Mouse (Mus musculus): ENCODE measurements at regions not wholly inside any gene's neighbourhood (a gene's known extent, or its start where the extent isn't known, plus 50 kb on each side); places are given as distances from the start of the nearest gene placed in this dataset.

DNA sequence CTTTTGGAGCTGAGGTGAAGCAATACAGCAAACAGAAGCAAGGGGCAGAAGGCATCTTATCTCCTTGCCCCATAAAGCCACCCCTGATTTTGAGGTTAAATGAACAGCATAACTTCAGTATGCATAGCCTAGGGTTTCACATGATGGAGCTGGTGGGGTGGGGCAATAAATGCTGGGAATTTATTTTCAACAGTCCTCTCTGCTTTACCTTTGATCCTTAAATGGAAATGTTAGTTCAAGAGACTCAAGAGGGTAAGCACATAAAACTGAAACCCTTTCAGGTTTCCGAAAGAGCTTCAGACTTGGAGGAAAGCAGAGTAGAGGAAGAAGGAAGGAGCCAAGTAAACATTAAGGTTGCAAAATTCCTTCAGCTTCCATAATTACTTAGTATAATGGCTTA is 290.5 kb downstream of the Epha7 start:
- H3K36me3 ChIP-seq: no peaks in the 10 kb centered on the region
- no peak overlapping the region for H3K4me2 ChIP-seq
- no peak for ATAC-seq (ENCODE audit: insufficient number of reproducible peaks, insufficient read depth, low FRiP score, low TSS enrichment, low read depth)
- no peaks in the 10 kb centered on the region for H3K27me3 ChIP-seq
- no peak overlapping the region for H3K9ac ChIP-seq (replicated peaks)
- no peaks in the 10 kb centered on the region for H3K9me3 ChIP-seq
- peaks cover 4% of the 10 kb centered on the region for H3K4me1 ChIP-seq (replicated peaks)
- WGBS: 35% methylated on average over 1 of the region's 1 CpGs
- no peak overlapping the region for H3K27ac ChIP-seq
- H3K4me3 ChIP-seq (replicated peaks): no peak overlapping the region

DNA sequence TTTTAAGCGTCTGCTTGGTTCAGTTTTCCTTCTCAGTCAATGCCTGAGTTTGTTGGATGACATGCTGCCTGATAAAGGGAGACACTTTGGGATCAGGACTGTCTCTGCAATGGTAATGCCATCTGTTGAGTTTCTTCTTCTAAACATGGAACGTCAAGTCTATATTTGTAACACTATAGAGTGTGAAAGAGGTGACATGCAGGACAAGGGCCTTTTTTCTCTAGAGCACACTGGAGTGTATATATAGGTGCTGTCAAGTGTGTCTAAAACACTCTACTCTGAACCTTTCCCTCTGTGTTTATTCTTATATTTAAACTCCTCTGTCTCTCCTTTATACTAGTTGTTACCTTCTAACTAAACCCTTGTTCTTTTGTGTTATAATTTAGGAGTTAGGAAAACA is 299.6 kb downstream of the Epha7 start:
- no peak for ATAC-seq (ENCODE audit: insufficient number of reproducible peaks, insufficient read depth, low FRiP score, low TSS enrichment, low read depth)
- Histone ChIP-seq H3K4me3 (replicated peaks) (no peak overlapping the region), H3K27ac (no peak overlapping the region), H3K4me1 (replicated peaks) (no peaks in the 10 kb centered on the region), H3K4me2 (no peak overlapping the region), H3K36me3 (no peaks in the 10 kb centered on the region), H3K9me3 (no peaks in the 10 kb centered on the region), H3K27me3 (no peaks in the 10 kb centered on the region), H3K9ac (replicated peaks) (no peak overlapping the region)
- 86% methylated on average over 2 of the region's 2 CpGs for WGBS

DNA sequence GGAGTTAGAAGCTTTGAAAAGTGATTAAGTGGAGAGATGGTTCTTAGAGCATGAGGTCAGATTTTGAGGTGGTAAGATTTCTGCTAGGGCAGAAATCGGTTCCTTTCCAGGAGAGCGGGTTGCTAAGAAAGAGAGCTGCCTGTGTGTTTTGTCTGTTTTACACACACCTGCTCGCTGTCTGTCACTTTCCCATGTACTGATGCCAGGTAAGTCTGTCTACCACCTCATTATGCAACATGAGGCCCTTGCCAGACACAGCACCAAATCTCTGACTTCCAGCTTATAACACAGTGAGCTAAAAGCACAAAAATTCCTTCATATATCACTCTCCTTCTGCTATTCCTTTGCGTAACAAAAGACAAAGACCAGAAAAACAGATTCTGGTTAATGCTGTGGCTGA is 304.1 kb downstream of the Epha7 start:
- peaks cover 5% of the 10 kb centered on the region for H3K4me1 ChIP-seq (replicated peaks)
- WGBS: 78% methylated on average over 4 of the region's 4 CpGs
- H3K9ac ChIP-seq (replicated peaks): no peak overlapping the region
- H3K27ac ChIP-seq: no peak overlapping the region
- no peaks in the 10 kb centered on the region for H3K27me3 ChIP-seq
- no peak overlapping the region for H3K4me2 ChIP-seq
- H3K4me3 ChIP-seq (replicated peaks): no peak overlapping the region
- no peaks in the 10 kb centered on the region for H3K9me3 ChIP-seq
- no peaks in the 10 kb centered on the region for H3K36me3 ChIP-seq
- no peak for ATAC-seq (ENCODE audit: insufficient number of reproducible peaks, insufficient read depth, low FRiP score, low TSS enrichment, low read depth)

DNA sequence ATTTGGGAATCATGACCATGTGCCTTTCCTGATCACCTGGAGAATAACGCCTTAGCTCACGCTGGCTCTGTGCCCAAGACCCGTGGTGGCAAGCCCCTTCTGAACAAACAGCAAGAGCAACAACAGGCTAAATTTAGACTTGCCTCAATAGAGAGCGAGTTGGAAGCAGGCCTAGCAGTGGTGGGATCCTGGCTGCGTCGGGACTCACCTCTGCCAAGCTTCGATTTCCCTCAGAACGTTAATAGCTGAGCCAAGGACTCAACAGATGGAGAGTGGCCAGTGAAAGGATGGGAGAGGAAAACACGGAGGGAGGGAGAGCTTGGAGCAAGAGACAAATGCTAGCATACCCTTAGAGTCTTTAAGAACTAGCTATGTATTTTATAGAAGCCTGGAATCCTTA is 305.0 kb downstream of the Epha7 start:
- WGBS: 69% methylated on average over 9 of the region's 9 CpGs
- H3K27ac ChIP-seq: no peak overlapping the region

DNA sequence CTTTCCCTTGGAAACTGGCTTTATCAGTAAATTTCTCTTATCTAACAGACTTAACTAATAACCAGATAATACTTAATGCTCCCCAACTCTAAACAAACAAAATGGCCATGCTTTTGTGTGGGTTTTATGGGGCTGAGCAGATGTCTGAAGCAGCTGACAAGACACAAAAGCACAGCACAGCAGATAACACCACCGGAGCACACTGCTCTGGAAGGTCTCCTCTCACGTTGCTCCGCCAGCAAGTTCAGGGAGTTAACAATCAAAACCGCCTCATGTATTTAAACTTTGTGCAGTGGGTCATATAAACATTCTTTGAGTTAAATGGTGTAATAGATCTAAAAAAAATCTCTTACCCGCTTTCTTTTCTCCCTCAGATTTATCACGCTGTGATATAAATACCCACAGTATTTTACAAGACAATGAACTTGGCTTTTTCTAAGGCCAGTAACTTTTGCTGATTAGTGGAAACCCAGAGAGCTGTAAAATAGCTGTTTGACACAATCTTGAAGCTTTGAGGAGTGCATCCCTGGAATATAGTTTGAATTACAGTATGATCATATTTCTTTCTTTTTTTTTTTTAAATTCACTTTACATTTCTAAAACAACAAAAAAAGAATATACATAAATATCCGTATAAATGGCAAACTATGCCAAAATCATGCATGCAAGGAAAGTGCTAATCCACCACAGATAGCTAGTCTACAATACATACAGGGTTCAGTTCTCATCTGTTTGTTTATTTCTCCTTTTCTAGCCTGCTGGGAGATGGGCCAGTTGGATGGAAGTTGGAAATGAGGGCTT is 305.9 kb downstream of the Epha7 start:
- Histone ChIP-seq H3K4me1 (replicated peaks) (peaks cover 5% of the 10 kb centered on the region), H3K4me2 (no peak overlapping the region), H3K36me3 (no peaks in the 10 kb centered on the region), H3K9ac (replicated peaks) (no peak overlapping the region), H3K27ac (no peak overlapping the region), H3K9me3 (no peaks in the 10 kb centered on the region), H3K27me3 (no peaks in the 10 kb centered on the region), H3K4me3 (replicated peaks) (no peak overlapping the region)
- WGBS: 46% methylated on average over 7 of the region's 7 CpGs
- no peak for ATAC-seq (ENCODE audit: insufficient number of reproducible peaks, insufficient read depth, low FRiP score, low TSS enrichment, low read depth)

More for the DNA sequence above, 305.0 kb downstream of the Epha7 start:
- Histone ChIP-seq H3K4me1 (replicated peaks) (peaks cover 5% of the 10 kb centered on the region), H3K36me3 (no peaks in the 10 kb centered on the region), H3K27me3 (no peaks in the 10 kb centered on the region), H3K4me3 (replicated peaks) (no peak overlapping the region), H3K9me3 (no peaks in the 10 kb centered on the region), H3K9ac (replicated peaks) (no peak overlapping the region), H3K4me2 (no peak overlapping the region)
- ATAC-seq (ENCODE audit: insufficient number of reproducible peaks, insufficient read depth, low FRiP score, low TSS enrichment, low read depth): no peak

GRCm38 (mm10) chr4:29119480-29120153 is 306.7 kb downstream of the Epha7 start:
- no peak overlapping the region for H3K4me3 ChIP-seq (replicated peaks)
- peaks cover 5% of the 10 kb centered on the region for H3K4me1 ChIP-seq (replicated peaks)
- H3K27me3 ChIP-seq: no peaks in the 10 kb centered on the region
- no peak for ATAC-seq (ENCODE audit: insufficient number of reproducible peaks, insufficient read depth, low FRiP score, low TSS enrichment, low read depth)
- no peak overlapping the region for H3K27ac ChIP-seq
- H3K4me2 ChIP-seq: no peak overlapping the region
- WGBS: 83% methylated on average over 9 of the region's 9 CpGs
- no peaks in the 10 kb centered on the region for H3K9me3 ChIP-seq
- no peaks in the 10 kb centered on the region for H3K36me3 ChIP-seq
- H3K9ac ChIP-seq (replicated peaks): no peak overlapping the region

- Histone ChIP-seq H3K27me3 (0 out of 2 replicates have a peak, but pooled peaks cover 2% of the 10 kb centered on the region), H3K9me3 (no peaks in the 10 kb centered on the region), H3K4me1 (replicated peaks) (no peaks in the 10 kb centered on the region), H3K36me3 (no peaks in the 10 kb centered on the region), H3K4me3 (replicated peaks) (no peak overlapping the region), H3K9ac (replicated peaks) (no peak overlapping the region), H3K27ac (no peak overlapping the region), H3K4me2 (no peak overlapping the region)
- ATAC-seq (ENCODE audit: insufficient number of reproducible peaks, insufficient read depth, low FRiP score, low TSS enrichment, low read depth): no peak
- WGBS: 88% methylated on average over 8 of the region's 8 CpGs
Measured at GRCm38 (mm10) chr4:29123697-29124377, 310.9 kb downstream of the Epha7 start.

DNA sequence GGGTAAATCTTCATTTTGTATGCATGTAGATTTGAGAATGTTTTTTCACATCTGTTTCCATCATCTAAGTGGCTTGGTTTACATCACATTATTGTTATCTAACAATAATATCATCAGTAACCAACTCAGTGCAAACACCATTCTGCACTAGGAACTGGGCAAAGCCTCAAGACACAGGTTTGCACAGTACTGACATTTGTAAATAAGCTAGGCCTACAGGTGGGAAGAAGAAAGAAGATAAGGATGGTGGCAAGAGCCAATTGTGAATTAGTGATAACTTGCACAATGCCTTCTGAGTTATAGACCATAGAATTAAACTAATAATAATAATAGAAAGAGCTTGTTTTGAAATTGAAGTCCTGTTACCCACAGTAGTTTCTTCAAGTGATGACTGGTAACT is 317.6 kb downstream of the Epha7 start:
- Histone ChIP-seq H3K27me3 (0 out of 2 replicates have a peak, but pooled peaks cover 2% of the 10 kb centered on the region), H3K9ac (replicated peaks) (no peak overlapping the region), H3K4me1 (replicated peaks) (peaks cover 8% of the 10 kb centered on the region), H3K36me3 (no peaks in the 10 kb centered on the region), H3K27ac (no peak overlapping the region), H3K4me2 (no peak overlapping the region), H3K4me3 (replicated peaks) (no peak overlapping the region), H3K9me3 (no peaks in the 10 kb centered on the region)
- no peak for ATAC-seq (ENCODE audit: insufficient number of reproducible peaks, insufficient read depth, low FRiP score, low TSS enrichment, low read depth)

GRCm38 (mm10) chr4:29133404-29134307 is 320.7 kb downstream of the Epha7 start:
- H3K36me3 ChIP-seq: no peaks in the 10 kb centered on the region
- H3K4me1 ChIP-seq (replicated peaks): peaks cover 8% of the 10 kb centered on the region
- peak overlapping the region; percentile 41 for H3K4me2 ChIP-seq
- no peak overlapping the region for H3K4me3 ChIP-seq (replicated peaks)
- no peak for ATAC-seq (ENCODE audit: insufficient number of reproducible peaks, insufficient read depth, low FRiP score, low TSS enrichment, low read depth)
- no peak overlapping the region for H3K9ac ChIP-seq (replicated peaks)
- H3K27ac ChIP-seq: no peak overlapping the region
- WGBS: 38% methylated on average over 21 of the region's 21 CpGs
- H3K9me3 ChIP-seq: no peaks in the 10 kb centered on the region
- 0 out of 2 replicates have a peak, but pooled peaks cover under 1% of the 10 kb centered on the region for H3K27me3 ChIP-seq

DNA sequence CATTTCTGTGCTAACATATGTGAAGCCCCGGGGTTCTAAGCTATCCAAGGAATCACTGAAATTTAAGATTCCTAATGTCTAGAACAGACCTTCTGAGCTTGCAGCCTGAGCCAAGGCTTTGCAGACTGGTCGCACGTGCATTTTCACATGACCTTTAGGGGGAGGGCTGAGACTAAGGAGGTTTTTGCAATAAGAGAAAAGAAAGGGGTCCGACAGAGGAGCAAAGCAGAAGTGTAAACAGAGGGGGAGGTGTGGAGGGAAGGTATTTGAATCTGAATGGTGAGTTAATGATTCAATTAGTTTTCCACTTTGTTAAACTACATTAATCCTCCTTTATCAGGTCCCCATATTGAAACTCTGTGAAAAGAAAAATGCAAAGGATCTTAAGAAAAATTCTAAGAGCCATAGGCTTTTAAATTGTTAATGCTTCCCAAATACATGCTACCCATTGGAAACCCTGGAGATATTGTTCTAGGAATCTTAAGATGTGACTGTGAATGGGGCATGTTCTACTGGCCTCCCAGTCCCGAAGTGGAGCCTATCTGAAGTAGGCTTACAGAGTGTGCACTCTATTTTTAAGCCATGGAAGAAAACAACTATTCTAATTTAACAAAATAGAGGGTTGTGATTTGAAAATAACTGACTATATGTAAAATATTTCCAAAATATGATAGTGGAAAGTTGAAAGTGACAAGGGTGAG is 322.9 kb downstream of the Epha7 start:
- no peak for ATAC-seq (ENCODE audit: insufficient number of reproducible peaks, insufficient read depth, low FRiP score, low TSS enrichment, low read depth)
- no peak overlapping the region for H3K9ac ChIP-seq (replicated peaks)
- H3K4me1 ChIP-seq (replicated peaks): peaks cover 8% of the 10 kb centered on the region
- 28% methylated on average over 5 of the region's 5 CpGs for WGBS
- H3K27me3 ChIP-seq: no peaks in the 10 kb centered on the region
- no peaks in the 10 kb centered on the region for H3K9me3 ChIP-seq
- no peak overlapping the region for H3K27ac ChIP-seq
- no peaks in the 10 kb centered on the region for H3K36me3 ChIP-seq
- no peak overlapping the region for H3K4me3 ChIP-seq (replicated peaks)
- no peak overlapping the region for H3K4me2 ChIP-seq

Measured in limb, embryonic 12.5 days (tissue).